Mouse (Mus musculus) E14TG2a.4 (cell line): Measurements from ENCODE around the gene Cfap70.

Experiments used
- CTCF ChIP-seq: conservative IDR thresholded peaks from 2 replicates; pipeline ENCODE4 v1.5.1; 2014; ENCODE audit warnings: low read length
- NANOG ChIP-seq: IDR thresholded peaks from 2 replicates; pipeline ENCODE4 v1.6.1; 2014; ENCODE audit warnings: borderline replicate concordance, low read length, mixed read lengths
- POU5F1 ChIP-seq: IDR thresholded peaks from 2 replicates; pipeline ENCODE4 v1.6.1; 2014; ENCODE audit warnings: low read length, borderline replicate concordance

DNA sequence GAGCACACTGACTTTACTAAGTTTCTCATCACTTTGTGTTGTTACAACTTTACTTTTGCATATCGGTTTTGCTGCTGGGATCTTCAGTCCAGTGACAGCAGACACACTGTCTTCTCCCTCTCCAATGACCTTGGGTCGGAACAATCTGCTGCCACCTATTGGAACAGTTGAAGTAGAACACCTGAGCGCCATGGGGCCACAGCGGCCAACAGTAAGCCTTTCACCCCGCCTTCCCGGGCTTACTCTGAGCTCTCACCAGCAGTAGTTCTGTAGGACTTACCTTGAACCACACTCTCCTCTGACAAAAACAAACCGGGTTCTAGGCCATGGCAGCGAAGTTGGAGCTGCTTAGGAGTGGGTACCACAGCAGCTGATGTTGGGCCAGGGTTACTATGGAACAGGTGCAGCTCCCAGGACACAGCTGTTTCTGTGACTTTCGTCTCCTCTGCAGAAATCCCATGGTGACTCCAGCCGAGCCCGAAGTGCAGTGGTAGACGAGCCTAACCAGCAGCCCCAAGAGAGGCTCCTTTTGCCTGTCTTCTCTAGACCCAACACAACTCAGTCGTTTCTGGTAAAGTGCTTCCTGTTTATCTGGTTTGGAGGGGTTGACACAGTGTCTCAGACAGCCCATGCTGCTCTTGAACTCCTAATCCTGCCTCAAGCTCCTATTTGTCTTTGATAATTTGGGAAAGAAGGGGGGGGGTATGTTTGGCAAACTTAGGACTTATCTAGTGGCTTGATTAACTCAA, 73.5 kb downstream of the Cfap70 start:
- TF ChIP-seq CTCF (peak; percentile 56), POU5F1 (no peak), NANOG (no peak)
